Mouse (Mus musculus) heart, adult 2 months (tissue): ENCODE data around the gene Lrrc56. TPM values are rescaled to one million over a fixed set of nuclear protein-coding genes. Genes with fewer than 3 reads are reported as not detected.
A peak's percentile ranks its signal among the peaks of the same experiment; 100 is the strongest.

Experiments used
- DNase-seq, 2 experiments: peaks; one replicate each; pipeline ENCODE4 v3.0.0; 2021
- H3K27ac ChIP-seq: fragments of 200-600 bp; 2 replicates; pipeline ENCODE4 v1.8.1; 2022
- H3K27me3 ChIP-seq: fragments of 200-500 bp; 2 replicates; pipeline ENCODE4 v1.6.1; 2012; ENCODE audit warnings: mild to moderate bottlenecking, low read length, inconsistent platforms, mixed read lengths; ENCODE audit not compliant: control insufficient read depth, insufficient read depth
- H3K36me3 ChIP-seq: fragments of 200-500 bp; 2 replicates; pipeline ENCODE4 v1.6.1; 2012; ENCODE audit warnings: low read length, inconsistent platforms; ENCODE audit not compliant: control insufficient read depth, insufficient read depth
- H3K4me1 ChIP-seq: fragments of 200-500 bp; 2 replicates; pipeline ENCODE4 v1.6.1; 2011; ENCODE audit warnings: low read length; ENCODE audit not compliant: control insufficient read depth, insufficient read depth
- H3K4me3 ChIP-seq: fragments of 200-600 bp; 2 replicates; pipeline ENCODE4 v1.8.1; 2022
- H3K79me2 ChIP-seq: fragments of 200-500 bp; replicated peaks from 2 replicates; pipeline ENCODE4 v1.6.1; 2012; ENCODE audit warnings: mild to moderate bottlenecking, inconsistent platforms, low read length, moderate library complexity, mixed read lengths; ENCODE audit not compliant: control insufficient read depth, insufficient read depth
- H3K9ac ChIP-seq: fragments of 200-500 bp; 2 replicates; pipeline ENCODE4 v1.6.1; 2012; ENCODE audit warnings: low read depth, mild to moderate bottlenecking, control low read depth, inconsistent platforms, low read length, mixed read lengths
- CTCF ChIP-seq: fragments of 200-600 bp; IDR thresholded peaks from 2 replicates; pipeline ENCODE4 v1.8.1; 2022; ENCODE audit warnings: antibody characterized with exemption, mild to moderate bottlenecking, moderate library complexity
- EP300 ChIP-seq: fragments of 200-500 bp; IDR thresholded peaks from 2 replicates; pipeline ENCODE4 v1.6.1; 2011; ENCODE audit warnings: low read depth, low read length, control low read depth; ENCODE audit not compliant: insufficient read depth
- POLR2A ChIP-seq: fragments of 200-500 bp; IDR thresholded peaks from 2 replicates; pipeline ENCODE4 v1.6.1; 2011; ENCODE audit warnings: mild to moderate bottlenecking, low read depth, low read length, control low read depth; ENCODE audit not compliant: insufficient read depth
- WGBS: fragments of 180-500 bp; shearing (Covaris S2); methylation state at CpG from one replicate; pipeline ENCODE4 v1.1.7; 2018; 5-methylcytosine and 5-hydroxymethylcytosine counted together
- intact Hi-C: fragments of 180-260 bp; cut with DNase I; formaldehyde crosslinking; loops from one replicate; pipeline ENCODE4 v1.15.1; 2025
- polyA plus RNA-seq: library from polyadenylated mRNA; depleted of rRNA; stranded (reverse); fragments of >200 nt; gene quantifications from 2 replicates; pipeline ENCODE4 v1.2.3, GENCODE M21; 2012
- total RNA-seq, 2 experiments: library from RNA; stranded (reverse); gene quantifications; 2 replicates each; pipeline ENCODE4 v1.2.3; 2021

Gene Lrrc56
- total and polyA plus RNA-seq, 3 experiments: 2.3 to 4.9 (median 3.1) TPM

GRCm38 (mm10) chr7:141221249-141222125 is 27.5 kb downstream of the Lrrc56 start:
- Histone ChIP-seq H3K36me3 (no peaks in the 10 kb centered on the region), H3K4me3 (peak overlapping the region; percentile 52), H3K9ac (peak overlapping the region; percentile 69), H3K27ac (peak overlapping the region; percentile 58), H3K27me3 (no peaks in the 10 kb centered on the region), H3K79me2 (no peaks in the 10 kb centered on the region), H3K4me1 (peaks cover 9% of the 10 kb centered on the region)
- WGBS: 10% methylated on average over 44 of the region's 44 CpGs
- DNase-seq: peak; percentile 94 to 97
- TF ChIP-seq CTCF (peak; percentile 34), EP300 (peak; percentile 65; the same call in 1 of the 2 replicates), POLR2A (0 out of 2 replicates have a peak, but pooled peaks have one; percentile 33)
- intact Hi-C loops: no loop called here

DNA sequence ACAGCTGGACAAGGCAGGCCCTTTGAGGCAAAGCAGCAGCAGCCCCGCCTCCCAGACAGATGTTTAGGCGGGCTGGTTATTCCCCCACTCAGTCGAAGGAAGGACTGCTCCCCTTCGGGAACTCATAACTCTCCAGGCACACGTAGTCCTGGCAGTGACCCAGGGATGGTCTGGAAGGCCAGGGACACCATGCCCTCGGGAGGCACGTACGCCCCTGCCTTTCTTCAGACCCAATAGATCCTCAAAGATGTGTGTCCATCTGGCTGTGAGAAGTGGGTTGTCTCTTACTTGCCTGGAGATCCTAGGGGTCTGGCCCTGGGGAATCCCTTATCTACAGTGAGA is 28.1 kb downstream of the Lrrc56 start:
- no peaks in the 10 kb centered on the region for H3K36me3 ChIP-seq
- H3K79me2 ChIP-seq: no peaks in the 10 kb centered on the region
- H3K4me1 ChIP-seq: peaks cover 7% of the 10 kb centered on the region
- 3% methylated on average over 8 of the region's 8 CpGs for WGBS
- peak overlapping the region; percentile 58; the same call in 1 of the 2 replicates for H3K27ac ChIP-seq
- DNase-seq: no peak
- intact Hi-C loops: no loop called here
- no peaks in the 10 kb centered on the region for H3K27me3 ChIP-seq
- peak overlapping the region; percentile 60 for H3K9ac ChIP-seq
- H3K4me3 ChIP-seq: peak overlapping the region; percentile 52
- TF ChIP-seq CTCF: no peak
- no peak for TF ChIP-seq EP300
- no peak for TF ChIP-seq POLR2A

DNA sequence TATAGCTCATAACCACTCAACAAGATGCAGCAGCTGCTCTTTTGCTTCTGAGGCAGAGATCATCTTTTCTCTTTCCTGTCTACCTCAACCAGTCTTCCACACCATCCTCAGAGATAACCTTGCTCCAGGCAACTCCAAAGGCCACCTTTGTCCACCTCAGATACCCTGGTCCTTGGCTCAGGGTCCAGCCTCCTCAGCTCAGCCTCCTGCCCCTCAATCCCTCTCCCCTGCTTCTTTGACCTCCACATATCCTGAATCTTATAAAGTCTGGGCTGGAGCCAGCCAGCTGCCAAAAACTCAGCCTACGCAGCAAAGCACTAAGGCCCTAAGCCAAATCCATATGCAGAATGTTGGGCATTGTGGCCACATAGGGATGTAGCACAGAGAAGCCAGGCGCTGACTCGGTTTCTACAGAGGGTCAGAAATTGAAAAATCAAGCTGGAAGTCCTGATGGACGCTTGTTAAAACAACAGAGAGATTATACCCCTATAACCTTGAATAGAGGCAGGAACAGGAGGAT is 28.8 kb downstream of the Lrrc56 start:
- Histone ChIP-seq H3K36me3 (no peaks in the 10 kb centered on the region), H3K79me2 (no peaks in the 10 kb centered on the region), H3K9ac (no peak overlapping the region), H3K27me3 (no peaks in the 10 kb centered on the region), H3K4me1 (peaks cover 7% of the 10 kb centered on the region), H3K4me3 (no peak overlapping the region), H3K27ac (no peak overlapping the region)
- DNase-seq: no peak
- TF ChIP-seq EP300 (no peak), POLR2A (no peak), CTCF (no peak)
- intact Hi-C loops: no loop called here
- WGBS: 80% methylated on average over 4 of the region's 4 CpGs

DNA sequence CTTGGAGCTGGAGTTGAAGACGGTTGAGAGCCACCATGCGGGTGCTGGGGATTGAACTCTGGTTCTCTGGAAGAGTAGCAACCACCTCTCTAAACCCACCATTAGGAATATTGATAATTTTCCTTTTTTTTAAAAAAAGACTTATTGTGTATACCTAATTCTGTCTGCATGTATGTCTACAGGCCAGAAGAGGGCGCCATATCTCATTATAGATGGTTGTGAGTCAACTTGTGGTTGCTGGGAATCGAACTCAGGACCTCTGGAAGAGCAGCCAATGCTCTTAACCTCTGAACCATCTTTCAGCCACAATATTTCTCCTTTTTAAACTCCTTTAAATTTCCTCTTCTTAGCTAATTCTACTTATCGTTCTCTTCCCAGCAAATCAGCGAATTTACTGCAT is 32.6 kb downstream of the Lrrc56 start:
- Histone ChIP-seq H3K36me3 (peaks cover 6% of the 10 kb centered on the region), H3K4me1 (peaks cover 16% of the 10 kb centered on the region), H3K4me3 (no peak overlapping the region), H3K27ac (no peak overlapping the region), H3K79me2 (peaks cover 8% of the 10 kb centered on the region), H3K9ac (no peak overlapping the region), H3K27me3 (no peaks in the 10 kb centered on the region)
- intact Hi-C loops: loop anchor here (5.0 kb wide), 1 partner anchor 136 kb away; no protein-coding TSS in a partner anchor
- TF ChIP-seq EP300: no peak
- TF ChIP-seq CTCF: peak; percentile 36
- no peak for DNase-seq
- 84% methylated on average over 6 of the region's 6 CpGs for WGBS

DNA sequence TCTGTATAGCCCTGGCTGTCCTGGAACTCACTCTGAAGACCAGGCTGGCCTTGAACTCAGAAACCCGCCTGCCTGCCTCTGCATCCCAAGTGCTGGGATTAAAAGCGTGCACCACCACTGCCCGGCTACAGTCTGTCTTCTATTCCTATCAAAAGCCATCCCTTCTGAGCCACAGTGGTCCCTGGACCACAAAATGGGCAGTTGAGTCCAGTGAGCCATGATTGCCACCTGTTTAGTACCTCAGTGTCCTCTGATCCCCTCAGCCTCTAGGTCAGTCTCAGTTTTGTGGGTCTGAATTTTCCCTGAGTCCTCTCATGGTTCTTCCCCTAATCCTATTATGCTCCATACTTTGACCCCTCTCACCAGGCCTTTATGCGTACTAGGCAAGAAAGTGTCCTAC is 33.8 kb downstream of the Lrrc56 start:
- peaks cover 8% of the 10 kb centered on the region for H3K79me2 ChIP-seq
- peak overlapping the region; percentile 97; the same call in 1 of the 2 replicates for H3K27ac ChIP-seq
- H3K27me3 ChIP-seq: no peaks in the 10 kb centered on the region
- DNase-seq: no peak
- 85% methylated on average over 4 of the region's 4 CpGs for WGBS
- H3K9ac ChIP-seq: no peak overlapping the region
- no peak for TF ChIP-seq CTCF
- no peak for TF ChIP-seq EP300
- no peak for TF ChIP-seq POLR2A
- H3K36me3 ChIP-seq: peaks cover 6% of the 10 kb centered on the region
- intact Hi-C loops: loop anchor here (5.0 kb wide), 1 partner anchor 135 kb away; no protein-coding TSS in a partner anchor
- no peak overlapping the region for H3K4me3 ChIP-seq
- peaks cover 9% of the 10 kb centered on the region for H3K4me1 ChIP-seq
